Mouse (Mus musculus) layer of hippocampus, adult 11-12 months (tissue): ENCODE measurements around the gene Pf4.
"Not testable (repeated sequence)": the region's sequence is repeated elsewhere in the genome, so short reads cannot be mapped to it uniquely, and the experiment has no call there.

Experiments
- DNase-seq: peaks from one replicate; pipeline ENCODE4 v3.0.0; 2022; ENCODE audit warnings: low spot score

Gene Pf4

GRCm38 (mm10) chr5:90788114-90788513 is 15.9 kb downstream of the Pf4 start:
- DNase-seq: no peak

DNA sequence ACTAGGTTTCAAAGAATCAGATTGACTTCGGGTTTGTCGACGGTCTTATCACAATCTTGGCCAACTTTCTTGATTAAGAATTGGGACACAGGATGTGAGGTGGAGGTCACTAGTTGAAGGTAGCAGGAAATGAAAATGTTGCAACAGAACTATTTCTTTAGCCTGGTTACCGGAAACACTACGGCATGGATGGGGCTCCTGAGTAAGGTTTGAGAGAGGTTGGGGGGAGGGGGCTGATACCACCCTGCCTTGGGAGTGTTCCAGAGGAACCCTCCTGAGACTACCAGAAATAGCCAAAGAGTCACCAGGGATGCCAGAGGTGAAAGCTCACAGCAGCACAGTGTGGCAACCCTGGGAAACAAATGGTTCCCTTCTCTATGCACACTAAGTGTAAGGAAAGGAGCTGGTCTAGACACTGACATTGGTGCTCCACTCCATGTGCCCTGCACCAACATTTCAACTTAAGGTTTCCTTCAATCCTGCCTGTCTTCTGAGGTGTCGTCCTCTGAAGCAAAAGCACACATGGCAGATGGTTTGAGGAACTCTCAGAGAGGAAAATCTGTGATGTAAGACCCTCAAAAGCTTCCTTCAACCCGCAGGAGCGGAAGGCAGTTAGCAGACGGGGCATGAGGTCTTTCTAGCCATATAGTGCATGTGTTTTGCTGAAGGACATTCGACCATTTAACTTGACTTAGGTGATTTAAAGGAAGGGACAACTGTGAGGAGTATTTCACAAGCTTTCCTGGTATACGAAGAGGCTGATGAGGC is 17.3 kb downstream of the Pf4 start:
- DNase-seq: no peak

DNA sequence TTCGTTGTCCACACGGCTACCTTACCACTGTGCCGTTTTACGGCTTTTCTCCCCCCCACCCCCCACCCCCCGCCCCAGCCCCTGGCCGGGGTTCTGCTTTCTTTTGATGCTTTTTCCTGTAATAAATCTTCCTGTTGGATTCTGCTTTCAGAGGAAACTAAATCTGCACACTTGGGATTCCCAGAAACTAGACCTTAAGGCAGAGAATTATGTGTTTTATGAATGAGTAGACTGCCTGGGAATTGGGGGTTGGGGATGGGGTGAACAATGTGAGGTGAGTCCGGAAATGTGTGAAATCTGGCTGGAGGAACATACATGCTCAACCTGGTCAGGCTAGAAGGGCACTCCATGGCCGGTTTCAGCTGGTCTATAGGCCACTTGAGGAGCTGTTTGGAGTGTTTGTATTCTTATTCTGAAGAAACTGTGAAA is 17.9 kb downstream of the Pf4 start:
- no peak for DNase-seq

- DNase-seq: no peak
Observed at GRCm38 (mm10) chr5:90794195-90794625, 22.0 kb downstream of the Pf4 start, which contains the start of gene Cxcl15. TSS of gene Cxcl15 (plus strand) at chr5:90794534.

DNA sequence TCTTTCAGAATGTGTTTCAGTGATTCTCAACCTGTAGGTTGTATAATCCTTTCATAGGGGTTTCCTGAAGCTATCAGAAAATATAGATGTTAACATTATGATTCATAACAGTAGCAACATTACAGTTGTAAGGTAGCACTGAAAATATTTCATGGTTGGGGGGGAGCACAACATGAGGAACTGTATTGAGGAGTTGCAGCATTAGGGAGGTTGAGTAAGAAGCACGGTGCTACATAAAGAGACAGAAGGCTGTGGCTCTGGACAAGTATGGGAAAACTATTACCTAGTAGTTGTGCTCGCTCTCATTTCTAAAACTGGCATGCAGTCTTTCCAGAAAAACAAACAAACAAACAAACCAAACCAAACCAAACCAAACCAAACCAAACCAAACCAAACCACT is 23.2 kb downstream of the Pf4 start:
- DNase-seq: not testable (repeated sequence)

DNA sequence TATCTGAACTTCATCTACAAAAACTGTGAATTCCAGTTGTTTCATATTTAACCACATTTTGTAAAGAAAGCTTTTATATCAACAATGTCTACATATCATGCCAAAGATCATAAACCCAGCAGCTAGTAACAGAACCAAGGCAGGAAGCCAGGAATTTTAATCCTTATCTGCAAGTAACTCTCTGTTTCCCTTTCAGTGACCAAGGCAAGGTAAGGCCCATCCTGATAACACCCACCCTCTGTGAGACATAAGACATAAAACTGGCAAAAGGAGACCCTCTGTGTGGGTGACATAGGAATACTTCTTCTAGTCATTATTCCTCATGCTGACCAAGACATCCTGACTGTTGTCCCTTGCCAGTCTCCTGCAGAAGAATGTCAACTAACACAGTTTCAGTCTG is 32.3 kb downstream of the Pf4 start:
- DNase-seq: no peak

GRCm38 (mm10) chr5:90806050-90806449 is 33.8 kb downstream of the Pf4 start:
- no peak for DNase-seq

- DNase-seq: no peak
Observed at GRCm38 (mm10) chr5:90807176-90807950, 35.1 kb downstream of the Pf4 start.

GRCm38 (mm10) chr5:90819756-90820155 is 47.5 kb downstream of the Pf4 start:
- no peak for DNase-seq
